Mouse (Mus musculus) adrenal gland, postnatal 4 days (tissue): ENCODE data around the gene Tctn1. TPM values are rescaled to one million over a fixed set of nuclear protein-coding genes. Genes with fewer than 3 reads are reported as not detected.

Experiments
- DNase-seq, 2 experiments: peaks; one replicate each; pipeline ENCODE4 v3.0.0; 2021 to 2022; ENCODE audit warnings: low spot score in 2 of 2, mixed read lengths in 2 of 2
- total RNA-seq, 2 experiments: library from RNA; stranded (reverse); gene quantifications; 2 replicates each; pipeline ENCODE4 v1.2.3; 2021

Tctn1 gene
- total RNA-seq, 2 experiments from 2014 or later: 23.4 to 24.3 TPM

DNA sequence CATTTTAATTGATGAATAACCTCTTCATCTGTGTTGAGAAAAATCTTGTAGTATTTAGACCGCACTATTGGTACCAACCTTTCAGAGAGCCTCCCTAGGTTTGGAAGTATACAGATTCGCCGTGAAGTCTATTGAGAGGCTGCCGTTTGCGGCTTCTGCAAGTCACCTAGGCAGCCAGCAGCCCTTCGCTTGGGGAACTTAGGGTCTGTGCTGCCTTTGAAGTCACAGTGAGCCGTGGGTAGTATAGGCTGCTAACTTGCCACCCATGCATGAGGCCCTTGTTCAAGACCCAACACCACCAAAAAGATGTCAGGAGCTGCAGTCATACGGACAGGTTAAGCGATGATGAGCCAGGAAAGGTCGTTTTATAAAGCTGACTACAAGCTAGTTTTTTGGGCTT, 21.9 kb upstream of the Tctn1 start:
- DNase-seq: no peak

DNA sequence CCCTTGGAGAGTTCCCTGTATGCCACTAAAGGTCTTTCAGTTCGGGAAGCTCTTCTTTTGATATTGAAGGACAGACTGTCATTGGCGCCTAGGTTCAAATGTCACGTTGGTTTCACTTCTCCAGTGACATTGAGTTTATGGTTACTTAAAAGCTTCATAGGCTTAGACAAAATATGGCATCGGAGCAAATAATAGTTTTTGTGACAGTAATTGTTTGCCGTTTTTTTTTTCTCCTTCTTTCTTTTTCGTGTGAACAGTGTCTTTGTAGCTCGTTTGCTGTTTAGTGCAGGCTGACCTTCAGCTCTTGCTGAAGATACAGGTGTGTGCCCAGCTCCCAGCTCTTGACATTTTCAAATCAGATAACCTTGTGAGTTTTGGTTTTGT, 21.5 kb upstream of the Tctn1 start:
- DNase-seq: no peak

DNA sequence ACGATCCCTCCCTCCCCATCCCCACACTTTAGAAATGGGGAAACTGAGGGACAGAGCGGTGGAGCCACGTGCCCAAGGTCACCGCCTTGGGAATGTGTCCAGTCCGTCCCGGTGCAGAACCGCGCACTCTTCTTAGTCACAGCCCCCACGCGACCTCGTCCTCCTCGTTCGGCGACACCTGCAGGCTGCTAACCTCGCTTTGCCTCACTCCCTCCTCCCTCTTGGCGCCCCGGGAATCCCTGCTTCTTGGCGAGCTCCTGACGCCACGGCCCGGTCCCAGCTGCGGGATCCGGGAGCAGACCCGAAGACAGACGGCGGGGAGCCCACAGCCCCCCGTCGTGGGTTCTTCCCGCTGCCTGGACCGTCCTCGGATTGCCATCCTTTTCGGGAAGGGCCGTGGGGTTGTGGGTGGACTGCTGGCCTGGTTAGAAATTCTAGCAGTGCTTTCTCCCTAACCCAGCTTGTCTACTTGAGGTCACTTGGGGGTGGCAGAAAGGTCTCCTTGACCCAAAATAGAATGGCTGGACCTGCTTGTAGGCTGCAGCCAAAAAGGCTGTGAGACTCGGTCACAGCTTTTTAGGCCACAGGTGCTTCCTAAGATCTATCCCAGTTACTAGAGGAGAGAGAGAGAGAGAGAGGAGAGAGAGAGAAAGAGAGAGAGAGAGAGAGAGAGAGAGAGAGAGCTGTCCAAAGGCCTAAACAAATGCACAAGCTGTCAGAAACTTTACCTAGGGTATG, 20.9 kb upstream of the Tctn1 start:
- DNase-seq: peak; percentile 28 to 40

DNA sequence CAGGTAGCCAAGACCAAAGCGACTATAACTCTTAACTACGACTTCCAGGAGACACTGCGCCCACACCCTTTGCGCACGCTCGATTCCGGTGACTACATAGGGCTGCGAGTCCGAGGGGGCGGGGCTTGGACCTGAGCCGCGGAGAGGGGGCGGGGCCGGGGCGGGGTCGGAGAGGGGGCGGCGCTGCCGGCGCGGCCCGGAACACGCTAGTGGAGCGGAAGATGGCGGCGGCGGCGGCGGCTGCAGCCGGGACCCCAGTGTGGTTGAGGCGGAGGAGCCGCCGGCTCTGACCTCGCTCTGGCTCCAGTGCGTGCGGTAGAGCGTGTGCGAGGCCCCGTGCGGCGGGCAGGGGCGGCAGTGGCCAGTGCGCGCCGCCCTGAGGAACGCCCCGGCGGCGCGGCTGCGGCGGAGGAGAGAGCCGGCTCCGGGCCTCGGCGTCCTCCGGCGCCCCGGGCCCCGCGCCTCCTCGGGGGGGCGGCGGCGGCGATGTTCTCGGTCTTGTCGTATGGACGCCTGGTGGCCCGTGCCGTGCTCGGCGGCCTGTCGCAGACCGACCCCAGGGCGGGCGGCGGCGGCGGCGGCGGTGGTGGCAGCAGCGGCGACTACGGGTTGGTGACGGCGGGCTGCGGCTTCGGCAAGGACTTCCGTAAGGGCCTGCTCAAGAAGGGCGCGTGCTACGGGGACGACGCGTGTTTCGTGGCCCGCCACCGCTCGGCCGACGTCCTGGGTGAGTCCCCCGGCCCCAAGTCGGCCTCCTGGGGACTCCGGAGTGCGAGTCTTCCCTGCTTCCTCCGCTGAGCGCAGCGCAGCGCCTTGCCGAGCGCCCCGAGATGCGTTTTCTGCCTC, 20.1 kb upstream of the Tctn1 start, which contains the start of gene Pptc7:
TSS of gene Pptc7 (plus strand) at position 183 of the 846 bp plus-strand sequence.
- DNase-seq: peak; percentile 84 to 86

DNA sequence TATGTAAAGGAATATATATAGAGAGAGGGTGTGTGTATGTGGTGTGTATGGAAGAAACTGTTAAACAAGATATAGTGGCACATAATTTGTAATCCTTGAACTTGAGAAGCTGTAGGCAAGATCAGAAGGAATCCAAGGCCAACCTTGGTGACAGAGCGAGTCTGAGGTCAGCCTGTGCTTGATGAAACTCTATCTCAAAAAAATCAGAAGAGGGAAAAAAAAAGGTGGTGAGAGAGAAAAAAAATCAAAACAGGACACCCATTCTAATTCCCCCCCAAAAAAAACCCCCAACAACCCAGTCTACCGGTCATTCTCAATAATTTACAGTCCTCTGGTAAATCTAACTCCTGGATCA, 19.5 kb upstream of the Tctn1 start:
- no peak for DNase-seq

DNA sequence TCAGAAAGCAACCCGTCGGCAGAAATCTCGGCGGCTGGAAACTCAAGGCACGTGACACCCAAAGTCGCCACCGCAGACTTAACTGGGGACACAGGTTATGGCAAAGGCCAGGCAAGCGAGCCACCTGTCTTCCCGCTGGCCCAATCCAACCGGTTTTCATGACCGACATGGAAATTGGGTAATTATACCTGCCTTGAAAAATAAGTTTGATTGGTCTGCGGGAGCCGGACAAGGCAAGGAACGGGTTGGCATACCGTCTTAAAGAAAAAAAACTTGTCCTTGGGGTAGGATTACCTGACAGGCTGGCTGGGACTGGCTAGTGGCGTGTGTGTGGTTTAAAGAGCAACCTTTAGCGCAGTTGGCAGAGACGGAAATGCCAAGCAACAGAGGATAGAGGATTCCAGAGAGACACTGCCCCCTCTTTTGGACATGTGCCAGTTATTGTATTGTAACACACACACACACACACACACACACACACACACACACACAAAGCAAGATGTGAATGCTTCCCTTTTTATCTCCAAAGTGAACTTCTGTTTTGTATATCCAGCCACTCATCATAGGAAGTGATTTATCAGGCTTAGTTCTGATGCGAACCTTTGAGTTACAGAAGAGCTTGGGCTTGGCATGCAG, 16.7 kb upstream of the Tctn1 start:
- no peak for DNase-seq

DNA sequence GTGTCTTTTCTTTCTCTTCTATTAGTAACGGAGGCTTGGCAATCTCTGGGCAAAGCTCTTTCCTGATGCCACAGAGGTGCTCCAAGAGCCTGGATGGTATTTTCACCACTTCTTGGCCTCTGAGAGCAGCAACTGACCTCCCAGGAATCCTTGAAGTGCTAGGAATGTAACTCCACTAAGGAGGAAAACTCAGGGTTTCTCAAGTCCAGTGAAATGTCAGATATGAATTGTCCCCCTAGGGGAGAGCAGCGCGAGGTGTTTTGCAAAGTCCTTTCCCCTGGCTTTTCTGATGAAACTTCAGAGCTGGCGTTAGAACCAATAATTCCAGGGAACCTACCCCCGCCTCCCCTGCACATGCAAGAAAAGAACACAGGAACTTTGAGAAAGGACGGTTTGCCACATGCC, 16.2 kb upstream of the Tctn1 start:
- DNase-seq: no peak

DNA sequence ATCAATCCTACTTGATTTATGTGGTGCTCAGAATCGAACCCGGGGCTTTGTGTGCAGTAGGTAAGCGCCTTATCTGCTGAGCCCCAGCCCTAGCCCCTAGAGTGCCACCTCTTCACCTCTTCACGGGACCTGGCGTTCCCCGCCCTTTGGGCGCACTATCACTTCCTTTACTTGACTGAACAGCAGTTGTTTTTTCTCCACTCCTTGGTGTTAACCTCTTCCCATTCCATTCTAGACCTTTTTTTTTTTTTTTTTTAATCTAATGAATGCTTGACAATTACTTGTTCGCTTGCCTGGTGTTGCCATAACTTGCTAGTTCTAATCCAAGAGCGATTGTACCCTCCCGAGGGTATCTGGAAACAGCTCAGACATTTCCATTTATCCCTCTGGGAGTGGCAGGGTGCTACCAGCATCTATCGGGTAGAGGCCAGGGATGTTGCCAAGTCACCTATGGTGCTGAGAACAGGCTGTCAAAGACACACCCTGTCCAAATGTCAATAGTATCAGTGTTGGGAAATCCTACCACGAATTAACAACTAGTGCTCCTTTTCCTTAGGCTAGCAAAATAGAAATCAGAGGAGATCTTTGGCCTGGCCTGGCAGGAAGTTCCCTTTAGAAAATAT, 15.7 kb upstream of the Tctn1 start:
- DNase-seq: no peak

DNA sequence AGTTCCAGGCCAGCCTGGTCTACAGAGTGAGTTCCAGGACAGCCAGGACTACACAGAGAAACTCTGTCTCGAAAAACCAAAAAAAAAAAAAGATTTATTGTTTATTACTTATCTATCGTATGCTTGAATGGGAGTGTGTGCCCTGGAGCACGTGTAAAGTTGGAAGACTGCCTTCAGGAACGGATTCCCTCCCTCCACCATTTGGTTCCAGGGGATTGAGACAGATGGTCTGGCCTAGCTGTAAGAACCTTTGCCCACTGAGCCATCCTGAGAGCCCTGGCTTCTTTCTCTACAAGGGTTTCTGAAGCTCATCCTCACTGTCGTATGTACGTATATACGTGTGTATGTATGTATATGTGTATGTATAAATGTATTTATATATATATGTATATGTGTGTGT, 14.7 kb upstream of the Tctn1 start:
- DNase-seq: no peak

DNA sequence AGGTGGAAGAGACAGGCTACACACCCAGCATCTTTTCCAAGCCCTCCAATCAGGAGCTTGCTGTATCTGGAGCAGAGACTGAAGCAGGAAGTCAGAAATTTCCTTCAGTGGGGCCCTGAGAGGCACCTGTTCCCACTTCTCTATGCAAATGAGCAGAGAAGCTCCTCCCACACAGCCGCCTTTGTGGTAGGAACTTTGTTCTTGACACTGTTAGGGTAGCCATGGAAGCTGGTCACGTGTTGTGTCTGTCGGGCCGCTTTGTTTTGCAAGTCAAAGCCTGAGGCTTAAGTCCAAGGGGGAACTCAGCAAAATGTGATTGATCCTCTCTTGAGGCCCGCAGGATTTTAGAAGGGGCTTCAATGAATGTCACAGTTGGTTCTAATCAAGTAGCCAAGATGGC, 10.5 kb upstream of the Tctn1 start:
- no peak for DNase-seq

DNA sequence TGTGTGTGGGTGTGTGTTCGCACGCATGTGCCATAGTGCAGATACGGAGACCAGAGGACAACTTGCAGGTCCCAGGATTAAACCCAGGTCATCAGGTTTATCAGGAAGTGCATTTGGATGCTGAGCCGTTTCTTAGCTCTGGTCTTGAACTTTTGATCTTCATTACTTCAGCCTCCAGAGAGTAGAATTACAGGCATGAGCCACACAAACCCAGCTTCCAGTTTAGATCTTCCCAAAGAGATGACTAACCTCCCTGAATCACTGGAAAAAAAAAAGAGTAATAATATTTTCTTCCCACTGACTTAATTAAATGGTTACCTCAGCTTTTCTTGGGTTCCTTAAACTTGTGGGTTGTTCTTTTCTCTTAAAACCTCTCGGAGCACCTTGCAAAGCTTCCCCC, 8.6 kb upstream of the Tctn1 start:
- no peak for DNase-seq

DNA sequence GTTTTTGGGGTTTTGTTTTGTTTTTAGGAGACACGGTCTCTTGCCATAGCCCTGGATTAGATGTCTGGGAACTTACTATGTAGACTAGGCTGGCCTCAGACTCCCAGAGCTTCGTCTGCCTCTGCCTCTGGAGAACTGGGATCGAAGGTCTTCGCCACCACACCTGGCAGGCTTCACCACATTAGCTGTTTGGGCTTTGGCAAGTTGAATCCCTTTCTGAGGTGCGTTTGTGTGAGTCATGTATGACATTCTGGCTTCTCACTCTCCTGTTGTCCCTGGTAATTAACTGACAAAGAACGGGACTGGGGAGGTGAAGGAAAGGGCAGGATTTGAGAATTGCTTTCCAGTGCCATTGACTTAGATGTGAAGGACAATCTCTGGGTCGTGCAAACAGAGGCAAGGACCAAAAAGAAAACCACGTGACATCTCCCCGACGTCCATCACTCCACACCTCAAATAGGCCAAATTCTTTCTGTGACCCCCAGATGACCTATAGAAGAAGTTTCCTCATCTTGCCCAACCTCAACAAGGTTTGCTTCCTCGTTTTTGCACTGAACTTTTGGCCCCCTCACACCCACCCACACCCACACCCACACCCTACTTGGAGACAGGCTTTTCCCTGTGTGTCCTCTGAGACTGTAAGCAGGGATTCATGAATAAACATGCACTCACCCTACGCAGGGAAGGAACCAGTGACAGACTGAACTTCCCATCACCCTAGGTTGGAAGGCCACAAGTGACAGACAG, 4.8 kb upstream of the Tctn1 start:
- DNase-seq: no peak

DNA sequence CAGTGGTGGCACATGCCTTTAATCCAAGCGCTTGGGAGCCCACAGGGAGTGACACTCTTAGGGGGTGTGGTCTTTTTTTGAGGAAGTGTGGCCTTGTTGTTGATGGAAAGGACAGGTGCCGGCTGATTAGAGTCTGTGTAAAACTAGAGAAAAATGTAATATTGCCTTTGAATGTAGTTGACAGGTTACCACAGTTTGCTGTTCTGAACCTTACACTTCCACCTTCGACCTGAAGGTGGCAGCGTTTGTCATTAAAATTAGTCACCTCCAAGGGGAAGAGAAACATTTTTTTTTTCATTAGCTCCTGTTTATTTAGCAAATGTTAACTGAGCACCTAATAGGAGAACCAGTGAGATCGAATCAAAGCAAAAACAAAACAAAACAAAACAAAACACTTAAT, 3.6 kb upstream of the Tctn1 start:
- DNase-seq: peak; percentile 26 to 42

DNA sequence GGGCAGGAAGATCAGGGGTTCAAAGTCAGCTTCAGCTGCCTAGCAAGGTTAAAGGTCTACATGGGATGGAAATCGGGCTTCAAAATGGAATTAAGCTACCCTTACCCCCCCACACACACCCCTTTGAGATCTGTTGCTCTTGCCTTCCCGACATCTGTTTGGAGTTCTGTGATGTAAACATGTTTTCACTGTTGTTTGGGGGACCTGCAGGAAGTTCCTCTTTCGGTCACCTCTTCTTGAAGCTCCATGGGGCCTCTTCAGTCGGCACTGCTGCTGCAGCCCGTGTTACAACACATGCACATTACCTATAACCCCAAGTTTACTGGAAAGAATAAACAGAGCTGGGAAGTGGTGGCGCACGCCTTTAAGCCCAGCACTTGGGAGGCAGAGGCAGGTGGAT, 2.9 kb upstream of the Tctn1 start:
- no peak for DNase-seq

DNA sequence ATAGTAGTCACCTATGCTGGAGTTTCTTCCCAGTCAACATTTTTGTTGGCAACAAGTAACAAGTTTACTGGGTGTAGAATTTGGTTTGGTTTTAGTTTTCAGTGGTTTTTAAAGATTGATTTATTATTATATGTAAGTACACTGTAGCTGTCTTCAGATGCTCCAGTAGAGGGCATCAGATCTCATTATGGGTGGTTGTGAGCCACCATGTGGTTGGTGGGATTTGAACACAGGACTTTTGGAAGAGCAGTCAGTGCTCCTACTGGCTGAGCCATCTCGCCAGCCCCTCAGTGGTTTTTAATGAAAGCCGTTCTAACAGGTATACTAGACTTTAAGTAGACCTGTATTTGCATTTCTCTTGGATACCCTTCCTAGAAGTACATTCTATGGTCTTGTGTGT, 1.7 kb upstream of the Tctn1 start:
- DNase-seq: no peak

DNA sequence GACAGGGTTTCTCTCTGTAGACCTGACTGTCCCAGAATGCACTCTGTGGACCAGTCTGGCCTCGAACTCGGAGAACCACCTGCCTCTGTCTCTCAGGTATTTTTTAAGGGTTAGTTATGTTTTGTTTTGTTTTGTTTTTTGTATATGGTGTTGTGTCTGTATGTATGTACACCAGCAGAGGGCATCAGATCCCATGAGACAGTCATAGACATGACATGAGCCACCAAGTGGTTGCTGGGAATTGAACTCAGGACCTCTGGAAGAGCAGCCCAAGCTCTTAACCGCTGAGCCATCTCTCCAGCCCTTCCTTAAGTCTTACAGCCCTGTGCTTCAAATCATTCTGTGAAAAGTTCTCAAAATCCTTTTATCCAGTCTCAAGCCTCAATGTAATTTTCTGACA, 927 bp upstream of the Tctn1 start:
- DNase-seq: no peak

DNA sequence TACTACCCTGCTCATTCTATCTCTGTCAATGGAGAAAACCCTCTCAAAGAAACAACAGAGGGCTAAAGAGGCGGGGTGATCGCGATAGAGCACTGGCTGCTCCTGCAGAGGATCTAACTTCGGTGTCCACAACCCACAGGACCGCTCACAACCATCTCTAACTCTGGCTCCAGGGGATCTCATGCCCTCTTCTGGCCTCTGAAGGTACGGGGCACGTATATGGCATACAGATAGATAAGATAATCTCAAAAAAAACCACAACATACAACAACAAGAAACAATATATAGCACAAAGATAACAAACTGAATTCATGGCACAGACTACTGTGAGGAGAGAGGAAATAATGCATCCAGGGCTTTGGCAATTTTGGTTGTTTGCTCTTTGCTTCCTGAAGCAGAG, 2.2 kb downstream of the Tctn1 start:
- DNase-seq: no peak

DNA sequence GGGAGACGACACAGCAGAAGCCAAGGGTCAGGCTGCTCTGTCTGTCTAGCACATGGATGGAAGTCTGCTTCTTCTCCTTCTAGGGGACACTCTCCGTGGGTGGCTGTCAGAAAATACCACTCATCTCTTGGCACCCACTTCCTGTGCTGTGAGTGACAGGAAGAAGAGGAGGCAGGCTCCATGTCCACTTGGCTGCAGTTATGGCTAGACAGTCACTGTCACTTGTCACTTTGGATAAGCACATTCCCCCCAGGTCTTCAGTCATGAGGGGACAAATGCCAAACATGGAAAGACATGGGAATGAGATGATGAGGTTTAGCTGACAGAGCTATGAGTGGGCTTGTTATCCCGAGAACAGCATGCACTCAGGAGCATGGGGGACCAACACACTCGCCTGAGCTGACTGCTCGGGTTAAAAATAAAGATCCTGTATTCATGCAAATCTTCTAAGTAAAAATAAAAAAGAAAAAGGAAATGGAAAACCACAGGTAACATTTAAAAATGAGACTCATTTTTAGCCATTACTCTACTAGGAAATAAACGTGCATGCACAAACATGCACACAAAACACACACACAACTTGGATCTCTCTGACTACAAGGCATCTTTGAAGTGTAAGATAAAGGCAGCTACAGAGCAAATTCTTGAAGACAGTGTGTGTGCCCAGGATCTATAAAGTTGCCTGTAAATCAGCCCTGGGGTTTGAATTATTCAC, 6.1 kb downstream of the Tctn1 start:
- no peak for DNase-seq

DNA sequence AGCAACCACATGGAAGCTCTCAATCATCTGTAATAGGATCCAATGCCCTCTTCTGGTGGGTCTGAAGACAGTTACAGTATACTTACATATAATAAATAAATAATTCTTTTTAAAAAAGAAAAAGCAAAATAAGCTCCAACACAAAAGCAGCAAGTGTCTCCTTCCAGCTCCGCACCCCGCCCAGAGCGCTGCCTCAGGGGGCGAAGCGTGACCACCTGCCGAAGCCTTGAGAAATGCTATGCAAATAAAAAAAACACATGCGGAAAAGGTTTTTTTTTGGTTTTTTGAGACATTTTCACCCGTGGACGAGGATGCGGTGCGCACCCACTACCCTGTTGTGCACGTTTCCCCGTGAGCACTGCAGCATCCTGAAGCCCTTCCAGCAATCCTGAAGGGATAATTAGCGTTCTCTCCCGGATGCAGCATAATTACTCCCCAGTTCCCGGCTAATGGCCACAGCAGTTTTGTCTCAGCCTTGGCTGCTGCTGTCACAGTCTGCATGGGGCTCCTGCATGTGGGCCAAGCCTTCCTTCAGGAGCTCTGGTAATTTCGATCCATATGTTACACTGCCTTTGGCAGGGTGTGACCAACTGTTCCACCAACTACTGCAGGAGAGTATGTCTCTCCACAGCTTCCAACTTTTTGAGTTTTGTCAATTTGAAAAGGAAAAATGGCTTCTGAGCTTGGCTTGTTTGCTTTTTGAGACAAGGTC, 12.2 kb downstream of the Tctn1 start:
- no peak for DNase-seq

DNA sequence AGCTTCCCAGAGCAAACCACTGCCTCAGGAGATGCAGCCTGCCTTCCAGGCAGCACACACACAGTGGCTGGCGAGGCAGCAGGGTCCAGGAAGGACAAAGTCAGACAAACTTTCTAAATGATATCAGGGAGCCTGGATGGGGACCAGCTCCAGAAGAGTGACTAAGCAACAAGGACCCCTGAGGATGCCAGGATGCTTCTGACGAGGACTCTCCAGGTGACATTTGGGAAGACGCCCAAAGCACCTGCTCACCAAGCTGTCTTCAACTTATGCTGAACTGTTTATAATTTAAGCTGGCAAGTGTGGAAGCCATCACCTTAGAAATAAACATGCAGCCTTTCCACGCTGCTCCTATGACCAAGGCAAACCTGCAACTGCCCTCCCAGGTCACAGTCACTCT, 15.0 kb downstream of the Tctn1 start:
- DNase-seq: no peak
